Mouse (Mus musculus): ENCODE results near the gene Uqcr11.

Uqcr11 gene

DNA sequence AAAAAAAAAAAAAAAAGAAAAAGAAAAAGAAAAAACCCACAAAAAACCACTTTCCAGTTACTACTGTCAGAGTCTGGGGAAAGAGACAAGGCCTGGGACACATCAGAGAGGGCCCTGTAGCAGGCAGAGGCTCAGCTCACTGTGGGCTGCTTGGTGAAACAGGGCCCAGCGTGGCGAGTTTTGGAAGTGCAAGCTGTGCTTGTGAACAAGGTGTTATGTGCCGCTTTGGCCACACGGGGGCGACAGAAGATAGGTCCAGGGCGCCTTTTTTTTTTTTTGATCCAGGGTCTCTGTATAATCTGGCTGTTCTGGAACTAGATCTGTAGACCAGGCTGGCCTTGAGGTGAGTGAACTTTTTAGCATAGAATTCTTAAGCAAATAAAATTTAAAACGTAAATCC is 30.5 kb downstream of the Uqcr11 start:
- peak; percentile 84 to 89 for DNase-seq (ENCODE audit: low spot score in 2 of 2)

DNA sequence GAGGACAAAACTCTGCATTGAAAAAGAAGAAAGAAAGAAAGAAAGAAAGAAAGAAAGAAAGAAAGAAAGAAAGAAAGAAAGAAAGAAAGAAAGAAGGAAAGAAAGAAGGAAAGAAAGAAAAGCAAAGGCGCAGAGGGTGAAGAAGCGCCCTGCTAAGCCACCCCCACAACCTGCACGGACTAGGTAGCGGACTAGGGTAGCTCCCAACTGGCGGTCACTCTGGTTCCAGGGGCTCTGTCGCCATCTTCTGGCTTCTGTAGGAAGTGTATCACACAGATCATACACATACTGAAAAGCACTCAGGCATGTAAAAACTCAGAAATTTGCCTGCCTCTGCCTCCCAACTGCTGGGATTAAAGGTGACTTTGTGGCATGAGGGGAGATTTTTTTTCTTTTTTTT is 32.6 kb downstream of the Uqcr11 start:
- DNase-seq (ENCODE audit: low spot score in 2 of 2), result peak in 1 of 2 experiments; percentile 66

DNA sequence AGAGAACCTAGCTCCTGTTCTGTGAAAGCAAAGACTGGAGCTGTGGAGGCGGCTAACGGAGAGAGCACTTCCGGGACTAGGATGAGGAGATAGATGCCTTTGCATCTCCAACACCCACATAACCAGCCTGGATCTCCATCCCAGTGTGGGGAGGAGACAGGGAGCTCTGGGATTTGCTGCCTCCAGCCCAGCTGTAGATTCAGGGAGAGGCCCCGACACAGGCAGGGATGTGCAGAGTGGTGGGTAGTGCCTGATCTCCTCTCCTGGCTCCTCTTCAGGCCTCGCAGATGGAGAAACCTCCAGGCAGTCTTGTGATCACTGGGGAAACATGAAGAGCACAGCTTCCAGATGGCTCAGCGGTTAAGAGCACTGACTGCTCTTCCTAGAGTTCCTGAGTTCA is 33.9 kb downstream of the Uqcr11 start:
- DNase-seq (ENCODE audit: low spot score in 2 of 2), result no peak

DNA sequence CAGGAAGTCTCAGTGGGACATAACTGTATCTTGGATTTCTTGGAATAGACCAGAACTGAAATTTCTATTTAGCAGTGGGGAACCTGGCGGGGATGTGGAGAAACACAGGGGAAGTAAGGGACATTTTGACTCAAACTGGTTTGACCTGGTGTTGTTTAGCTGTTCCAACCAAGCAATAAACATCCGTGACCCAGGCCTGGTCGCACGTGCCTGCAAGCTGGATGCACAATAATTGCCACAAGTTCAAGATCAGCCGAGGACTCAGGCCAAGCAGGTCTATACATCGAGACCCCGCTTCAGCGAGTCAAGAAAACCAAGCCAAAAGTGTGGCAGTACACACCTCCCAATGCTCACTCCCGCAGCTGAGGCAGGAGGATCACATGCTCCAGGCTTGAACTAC is 34.6 kb downstream of the Uqcr11 start:
- DNase-seq (ENCODE audit: low spot score in 2 of 2), result no peak

DNA sequence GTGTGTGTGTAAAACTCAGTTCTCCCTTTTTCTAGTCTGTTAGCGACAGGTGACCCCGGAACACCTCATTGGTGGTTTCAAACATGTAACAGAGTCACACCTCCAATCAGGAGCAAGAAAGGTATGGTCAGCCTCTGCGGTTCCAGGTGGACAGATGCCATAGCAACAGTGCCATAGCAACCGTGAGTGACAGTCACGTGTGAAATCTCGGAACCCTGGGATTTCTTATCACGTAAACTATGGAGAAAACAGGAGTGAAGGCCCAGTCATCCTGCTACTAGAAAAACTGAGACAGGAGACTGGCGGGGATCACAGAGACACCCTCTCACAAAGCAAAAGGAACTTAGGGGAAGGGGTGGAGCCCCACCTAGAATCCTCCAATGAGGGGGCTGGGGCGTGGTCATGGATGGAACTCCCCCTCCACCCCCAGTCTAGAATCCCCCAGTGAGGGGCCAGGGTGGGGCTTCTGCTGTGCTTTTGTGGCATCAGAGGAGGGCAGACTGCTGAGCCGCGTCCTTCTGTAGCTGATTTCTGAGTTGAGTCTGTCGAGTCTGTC is 35.1 kb downstream of the Uqcr11 start:
- no peak for DNase-seq (ENCODE audit: low spot score in 2 of 2)

DNA sequence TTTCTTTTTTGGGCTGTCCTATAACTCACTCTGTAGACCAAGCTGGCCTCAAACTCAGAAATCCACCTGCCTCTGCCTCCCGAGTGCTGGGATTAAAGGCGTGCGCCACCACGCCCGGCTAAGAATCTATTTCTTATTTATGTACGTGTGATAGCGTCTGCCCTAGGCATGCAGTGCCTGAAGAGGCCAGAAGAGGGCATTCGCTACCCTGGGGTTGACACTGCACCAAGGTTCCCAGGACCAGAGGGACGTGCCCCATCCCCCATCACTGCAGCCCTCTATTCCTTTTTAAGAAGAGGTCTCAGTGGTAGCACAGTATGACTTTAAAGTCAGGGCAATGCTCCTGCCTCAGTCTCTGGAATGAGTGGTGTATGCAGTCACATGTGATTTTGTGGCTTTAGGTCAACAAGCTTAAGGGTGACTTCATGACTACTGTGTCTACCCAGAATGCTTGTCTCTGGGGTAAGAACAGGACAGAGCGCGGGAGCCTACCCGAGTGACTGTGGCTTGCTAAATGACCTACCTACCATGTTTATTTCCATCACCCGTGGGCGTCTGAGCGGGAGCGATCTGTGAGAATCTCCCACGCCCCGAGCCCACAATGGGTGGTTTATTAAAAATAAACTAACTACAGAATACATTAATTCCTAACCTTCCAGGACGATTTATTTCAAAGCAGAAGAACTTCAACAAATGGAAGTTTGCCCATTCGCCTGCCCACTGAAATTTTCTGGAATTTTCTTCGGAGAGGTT is 36.5 kb downstream of the Uqcr11 start:
- no peak for DNase-seq (ENCODE audit: low spot score in 2 of 2)

DNA sequence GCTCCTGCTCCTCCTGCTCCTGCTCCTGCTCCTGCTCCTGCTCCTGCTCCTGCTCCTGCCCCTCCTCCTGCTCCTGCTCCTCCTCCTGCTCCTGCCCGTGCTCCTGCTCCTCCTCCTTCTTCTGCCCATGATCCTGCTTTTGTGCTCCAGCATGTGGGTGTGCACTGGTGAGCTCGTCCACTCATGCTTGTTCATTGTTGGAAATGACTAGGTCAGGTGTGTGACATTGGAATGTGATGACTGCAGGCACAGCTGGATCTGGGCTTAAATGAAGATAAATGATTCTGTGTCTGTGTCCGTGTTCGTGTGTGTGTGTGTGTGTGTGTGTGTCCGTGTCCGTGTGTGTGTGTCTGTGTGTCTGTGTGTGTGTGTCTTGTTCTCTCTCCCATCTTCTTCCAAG is 38.2 kb downstream of the Uqcr11 start:
- DNase-seq (ENCODE audit: low spot score in 2 of 2), result no peak

DNA sequence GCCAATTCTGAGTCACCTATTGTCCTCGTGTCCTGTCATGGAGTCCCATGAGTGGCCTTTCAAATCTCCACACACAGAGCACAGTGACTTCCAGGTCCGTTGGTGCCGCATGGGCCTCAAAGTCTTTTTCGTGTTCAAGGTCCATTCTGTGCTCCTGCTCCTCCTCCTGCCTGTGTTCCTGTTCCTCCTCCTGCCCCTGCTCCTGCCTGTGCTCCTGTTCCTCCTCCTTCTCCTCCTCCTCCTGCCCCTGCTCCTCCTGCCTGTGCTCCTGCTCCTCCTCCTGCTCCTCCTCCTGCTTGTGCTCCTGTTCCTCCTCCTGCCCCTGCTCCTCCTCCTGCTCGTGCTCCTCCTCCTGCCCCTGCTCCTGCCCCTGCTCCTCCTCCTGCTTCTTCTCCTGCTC is 38.7 kb downstream of the Uqcr11 start:
- DNase-seq (ENCODE audit: low spot score in 2 of 2), result no peak

DNA sequence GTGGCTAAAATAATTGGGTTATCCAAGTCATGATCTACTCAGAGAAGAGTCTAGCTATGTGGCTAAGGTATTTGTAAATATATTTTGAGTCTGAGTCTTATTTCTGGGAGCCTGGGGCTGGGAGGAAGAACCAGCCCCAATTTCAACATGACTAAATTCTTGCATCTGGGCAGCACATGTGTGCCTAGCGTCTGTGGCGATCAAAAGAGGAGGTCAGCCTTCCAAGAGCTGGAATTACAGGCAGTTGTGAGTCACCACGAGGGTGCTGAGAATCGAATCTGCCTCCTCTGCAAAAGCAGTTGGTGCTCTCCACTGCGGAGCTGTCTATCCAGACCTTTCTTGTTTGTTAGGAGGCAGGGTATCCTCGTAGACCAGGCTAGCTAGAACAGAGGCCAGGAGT is 40.9 kb downstream of the Uqcr11 start:
- no peak for DNase-seq (ENCODE audit: low spot score in 2 of 2)

DNA sequence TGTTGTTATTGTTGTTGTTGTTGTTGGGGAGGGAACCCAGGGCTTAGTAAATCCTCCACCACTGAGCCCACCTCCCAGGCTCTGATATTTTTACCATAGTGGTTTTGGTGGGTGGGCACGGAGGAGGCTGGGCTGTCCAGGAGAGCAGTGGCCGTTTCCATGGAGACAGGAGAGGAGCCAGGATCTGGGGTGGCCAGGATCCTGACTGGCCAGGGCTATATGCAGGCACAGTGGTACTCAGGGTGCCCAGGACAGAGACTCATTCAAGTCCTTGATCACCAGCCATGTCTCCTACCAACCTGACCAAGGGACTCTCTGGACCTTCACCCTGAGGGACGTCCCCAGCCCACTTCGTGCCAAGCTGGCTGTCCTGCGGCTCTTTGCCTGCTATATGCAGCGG is 42.9 kb downstream of the Uqcr11 start:
- DNase-seq (ENCODE audit: low spot score in 2 of 2), result no peak

DNA sequence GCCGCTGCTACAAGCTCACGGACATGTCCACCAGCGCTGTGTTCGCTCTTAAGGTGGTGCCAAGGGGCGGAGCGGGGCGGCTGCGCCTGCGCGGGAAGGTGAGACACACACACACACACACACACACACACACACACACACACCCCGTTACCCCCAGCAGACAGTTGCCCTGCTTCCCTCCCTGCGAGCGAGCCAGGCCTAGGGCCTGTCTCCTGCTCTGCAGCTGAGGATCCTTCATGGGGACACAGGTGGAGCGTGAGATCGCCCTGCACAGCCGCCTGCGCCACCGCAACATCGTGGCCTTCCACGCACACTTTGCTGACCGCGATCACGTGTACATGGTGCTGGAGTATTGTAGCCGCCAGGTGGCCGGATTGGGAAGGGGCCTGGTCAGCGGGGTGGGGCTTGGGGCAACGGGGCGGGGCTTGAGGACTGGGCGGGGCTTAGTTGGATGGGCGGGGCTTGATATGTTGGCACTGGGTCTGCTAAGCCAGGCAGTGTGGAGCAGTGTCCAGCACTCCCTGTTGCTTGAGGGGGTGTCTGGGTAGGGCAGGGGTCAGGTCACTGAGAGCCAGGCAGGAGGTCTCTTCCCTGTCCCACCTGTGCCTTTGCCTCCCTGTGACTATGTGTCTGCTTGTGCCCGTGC is 48.5 kb downstream of the Uqcr11 start:
- DNase-seq (ENCODE audit: low spot score in 2 of 2), result no peak

DNA sequence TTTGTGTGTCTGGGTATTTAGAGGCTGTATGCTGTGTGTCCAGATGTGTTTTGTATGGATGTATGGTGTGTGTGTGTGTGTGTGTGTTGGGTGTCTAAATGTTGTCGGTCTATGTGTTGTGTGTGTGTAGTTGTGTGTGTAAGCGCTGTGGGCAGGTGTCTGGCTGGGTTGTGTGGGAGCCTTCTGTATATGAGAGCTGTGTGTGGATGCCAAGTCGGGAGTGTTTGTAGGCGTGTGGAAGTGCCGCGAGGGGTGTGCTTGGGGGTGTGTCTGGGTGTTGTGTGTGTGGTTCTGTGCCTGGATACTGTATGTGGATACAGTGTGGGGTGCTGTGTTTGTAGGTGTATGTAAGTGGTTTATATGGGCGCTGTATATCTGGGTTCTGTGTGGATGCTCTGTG is 49.3 kb downstream of the Uqcr11 start:
- DNase-seq (ENCODE audit: low spot score in 2 of 2), result no peak

DNA sequence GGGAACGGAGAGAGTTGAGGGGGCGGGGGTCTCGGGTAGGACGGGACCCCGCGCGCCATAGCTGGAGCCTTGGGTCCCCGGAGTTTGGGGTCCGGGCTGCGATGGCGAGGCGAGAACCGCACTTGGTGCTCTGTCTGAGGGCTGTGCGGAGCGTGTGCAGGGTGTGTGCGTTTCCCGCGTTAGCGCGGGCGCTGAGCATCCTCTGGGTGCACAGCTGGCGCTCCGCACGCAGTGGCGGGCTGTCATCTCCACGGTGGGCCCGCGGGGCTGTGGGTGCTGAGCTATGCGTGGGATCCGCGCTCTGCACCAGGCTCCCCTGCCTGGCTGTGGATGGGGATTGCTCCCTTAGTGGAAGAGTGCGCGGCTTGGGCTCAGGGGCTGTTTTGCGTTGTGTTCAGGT is 49.9 kb downstream of the Uqcr11 start:
- no peak for DNase-seq (ENCODE audit: low spot score in 2 of 2)

DNA sequence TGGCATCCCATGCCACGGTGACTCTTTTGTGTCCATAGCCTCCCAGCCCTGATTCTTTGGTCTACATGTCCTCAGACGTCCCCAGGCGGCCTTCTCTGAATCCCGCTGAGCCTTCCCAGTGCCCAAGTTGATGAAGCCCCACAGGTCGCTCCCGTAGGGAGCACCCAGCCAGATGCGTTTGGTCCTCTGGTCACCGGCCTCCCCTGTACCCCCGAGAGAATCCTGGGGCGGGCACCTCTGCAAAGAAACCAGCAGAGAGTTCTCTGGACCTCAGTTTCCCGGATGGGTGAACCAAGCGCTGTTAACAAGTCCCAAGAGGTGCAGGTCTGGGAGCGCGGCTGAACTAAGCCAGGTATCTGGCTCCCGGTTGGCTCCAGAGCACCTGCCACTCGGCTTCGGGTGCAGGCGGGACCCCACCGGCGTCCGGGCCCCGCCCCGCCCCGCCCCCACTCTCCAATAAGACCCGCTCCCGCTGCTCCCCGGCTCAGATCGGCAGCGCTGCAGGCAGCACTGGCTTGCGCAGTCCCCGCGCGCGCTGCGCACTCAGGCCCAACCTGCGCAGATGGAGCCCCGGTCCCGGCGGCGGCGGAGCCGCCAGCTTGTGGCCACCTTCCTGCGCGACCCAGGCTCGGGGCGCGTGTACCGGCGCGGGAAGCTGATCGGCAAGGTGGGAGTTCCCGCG is 50.5 kb downstream of the Uqcr11 start, which contains the start of gene Plk5:
Gene Plk5 (plus strand): TSS at position 459 of the 682 bp plus-strand sequence.
- DNase-seq (ENCODE audit: low spot score in 2 of 2), result no peak

DNA sequence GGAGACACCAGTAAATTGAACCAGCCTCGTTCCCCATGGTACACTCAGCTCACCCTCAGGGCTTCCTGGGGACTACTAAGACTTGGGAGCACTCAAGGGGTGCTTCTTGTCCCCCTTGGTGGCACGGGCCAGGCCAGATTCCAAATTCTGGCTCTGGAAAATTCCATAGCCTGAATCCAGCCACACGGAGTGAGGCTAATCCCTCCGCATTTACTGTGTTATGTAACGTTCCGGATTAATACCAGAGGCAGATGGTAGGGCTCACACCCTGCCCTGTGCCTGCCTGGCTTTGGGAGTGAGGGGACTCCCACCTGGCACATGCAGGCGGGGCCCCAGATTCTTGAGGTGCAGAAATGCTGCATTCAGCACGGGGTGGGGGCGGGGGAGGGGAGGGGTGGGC is 51.2 kb downstream of the Uqcr11 start:
- no peak for DNase-seq (ENCODE audit: low spot score in 2 of 2)
